Mouse (Mus musculus) bone marrow, adult 2 months (tissue): Measurements from ENCODE around the gene Surf6.

Source experiments
- CTCF ChIP-seq: fragments of 200-500 bp; IDR thresholded peaks from 2 replicates; pipeline ENCODE4 v1.5.1; 2011; ENCODE audit warnings: low read length, control low read depth; ENCODE audit not compliant: control insufficient read depth, insufficient read depth
- POLR2A ChIP-seq: fragments of 200-500 bp; IDR thresholded peaks from 2 replicates; pipeline ENCODE4 v1.6.1; 2011; ENCODE audit warnings: low read depth, mild to moderate bottlenecking, control low read depth, low read length, borderline replicate concordance; ENCODE audit not compliant: control insufficient read depth

GRCm38 (mm10) chr2:26901834-26902400, 762 bp downstream of the Surf6 start:
- TF ChIP-seq POLR2A: no peak
- TF ChIP-seq CTCF: no peak
